Mouse (Mus musculus) embryonic facial prominence, embryonic 10.5 days (tissue): ENCODE measurements at regions not wholly inside any gene's neighbourhood (a gene's known extent, or its start where the extent isn't known, plus 50 kb on each side); places are given as distances from the start of the nearest gene placed in this dataset.

Source experiments
- DNase-seq: peaks from one replicate; pipeline ENCODE4 v3.0.0-alpha.2; 2017; ENCODE audit warnings: low spot score
- H3K27ac ChIP-seq: fragments of 300-500 bp; sonication (generic); replicated peaks from 2 replicates; pipeline ENCODE4 v1.5.1; 2016; ENCODE audit warnings: mild to moderate bottlenecking
- H3K27me3 ChIP-seq: fragments of 300-500 bp; sonication (generic); replicated peaks from 2 replicates; pipeline ENCODE4 v1.6.1; 2016; ENCODE audit warnings: low read depth, mild to moderate bottlenecking; ENCODE audit not compliant: poor library complexity, severe bottlenecking
- H3K36me3 ChIP-seq: fragments of 300-500 bp; sonication (generic); replicated peaks from 2 replicates; pipeline ENCODE4 v1.6.1; 2016; ENCODE audit warnings: mild to moderate bottlenecking, moderate library complexity
- H3K4me1 ChIP-seq: fragments of 300-500 bp; sonication (generic); 2 replicates; pipeline ENCODE4 v1.6.1; 2016
- H3K4me3 ChIP-seq: fragments of 300-500 bp; sonication (generic); 2 replicates; pipeline ENCODE4 v1.5.1; 2016; ENCODE audit warnings: mild to moderate bottlenecking, moderate library complexity
- H3K9me3 ChIP-seq: fragments of 300-500 bp; sonication (generic); 2 replicates; pipeline ENCODE4 v1.6.1; 2016; ENCODE audit warnings: mild to moderate bottlenecking
- WGBS: fragments of 180-500 bp; shearing (Covaris S2); methylation state at CpG from one replicate; pipeline ENCODE4 v1.1.7; 2016; 5-methylcytosine and 5-hydroxymethylcytosine counted together

- Histone ChIP-seq H3K36me3 (no peaks in the 10 kb centered on the region), H3K4me3 (no peak overlapping the region), H3K9me3 (no peaks in the 10 kb centered on the region), H3K27ac (no peak overlapping the region), H3K4me1 (no peaks in the 10 kb centered on the region), H3K27me3 (no peaks in the 10 kb centered on the region)
- no peak for DNase-seq
- WGBS = 0% methylated on average over 1 of the region's 1 CpGs
Measured at GRCm38 (mm10) chr3:50761766-50762165, 318.4 kb upstream of the Slc7a11 start.

- H3K27me3 ChIP-seq = no peaks in the 10 kb centered on the region
- WGBS = 80% methylated on average over 1 of the region's 1 CpGs
Measured at GRCm38 (mm10) chr3:50758106-50758505, 314.7 kb upstream of the Slc7a11 start.

GRCm38 (mm10) chr3:50737173-50737572, 293.8 kb upstream of the Slc7a11 start:
- WGBS = 81% methylated on average over 1 of the region's 1 CpGs
- Histone ChIP-seq H3K9me3 (no peaks in the 10 kb centered on the region), H3K27ac (no peak overlapping the region), H3K36me3 (no peaks in the 10 kb centered on the region), H3K27me3 (no peaks in the 10 kb centered on the region), H3K4me1 (0 out of 2 replicates have a peak, but pooled peaks cover 3% of the 10 kb centered on the region), H3K4me3 (no peak overlapping the region)
- DNase-seq = no peak

More at GRCm38 (mm10) chr3:50758106-50758505, 314.7 kb upstream of the Slc7a11 start:
- Histone ChIP-seq H3K4me3 (no peak overlapping the region), H3K27ac (no peak overlapping the region), H3K36me3 (no peaks in the 10 kb centered on the region), H3K9me3 (no peaks in the 10 kb centered on the region), H3K4me1 (no peaks in the 10 kb centered on the region)
- no peak for DNase-seq

- Histone ChIP-seq H3K36me3 (no peaks in the 10 kb centered on the region), H3K9me3 (no peaks in the 10 kb centered on the region), H3K27me3 (no peaks in the 10 kb centered on the region), H3K4me1 (no peaks in the 10 kb centered on the region), H3K27ac (no peak overlapping the region), H3K4me3 (no peak overlapping the region)
- DNase-seq = no peak
- 90% methylated on average over 5 of the region's 5 CpGs for WGBS
Measured at GRCm38 (mm10) chr3:50719035-50719434, 275.6 kb upstream of the Slc7a11 start.

- no peaks in the 10 kb centered on the region for H3K27me3 ChIP-seq
- peaks cover 7% of the 10 kb centered on the region; the same call in 1 of the 2 replicates for H3K4me1 ChIP-seq
- H3K9me3 ChIP-seq = no peaks in the 10 kb centered on the region
- no peak overlapping the region for H3K27ac ChIP-seq
- no peaks in the 10 kb centered on the region for H3K36me3 ChIP-seq
- no peak overlapping the region for H3K4me3 ChIP-seq
- 84% methylated on average over 6 of the region's 6 CpGs for WGBS
- DNase-seq = no peak
Measured at GRCm38 (mm10) chr3:50713463-50713862, 270.0 kb upstream of the Slc7a11 start.

GRCm38 (mm10) chr3:50709415-50709989, 266.1 kb upstream of the Slc7a11 start:
- no peaks in the 10 kb centered on the region for H3K27me3 ChIP-seq
- peak; percentile 22 for DNase-seq
- 16% methylated on average over 12 of the region's 12 CpGs for WGBS
- H3K27ac ChIP-seq = no peak overlapping the region
- no peaks in the 10 kb centered on the region for H3K36me3 ChIP-seq
- H3K9me3 ChIP-seq = no peaks in the 10 kb centered on the region
- no peak overlapping the region for H3K4me3 ChIP-seq
- peaks cover 7% of the 10 kb centered on the region; the same call in 1 of the 2 replicates for H3K4me1 ChIP-seq

- Histone ChIP-seq H3K9me3 (no peaks in the 10 kb centered on the region), H3K4me1 (peaks cover 7% of the 10 kb centered on the region; the same call in 1 of the 2 replicates), H3K4me3 (no peak overlapping the region), H3K27me3 (no peaks in the 10 kb centered on the region), H3K36me3 (no peaks in the 10 kb centered on the region), H3K27ac (no peak overlapping the region)
- 49% methylated on average over 2 of the region's 2 CpGs for WGBS
- DNase-seq = no peak
Measured at GRCm38 (mm10) chr3:50706707-50707106, 263.3 kb upstream of the Slc7a11 start.

GRCm38 (mm10) chr3:50694904-50695680, 251.7 kb upstream of the Slc7a11 start:
- 81% methylated on average over 15 of the region's 15 CpGs for WGBS
- H3K27ac ChIP-seq = no peak overlapping the region
- H3K27me3 ChIP-seq = no peaks in the 10 kb centered on the region
- H3K4me3 ChIP-seq = no peak overlapping the region
- H3K4me1 ChIP-seq = peaks cover 4% of the 10 kb centered on the region; the same call in 1 of the 2 replicates
- H3K36me3 ChIP-seq = no peaks in the 10 kb centered on the region
- DNase-seq = no peak
- no peaks in the 10 kb centered on the region for H3K9me3 ChIP-seq

- H3K9me3 ChIP-seq = no peaks in the 10 kb centered on the region
- no peak for DNase-seq
- no peak overlapping the region for H3K27ac ChIP-seq
- peaks cover 4% of the 10 kb centered on the region; the same call in 1 of the 2 replicates for H3K4me1 ChIP-seq
- no peaks in the 10 kb centered on the region for H3K27me3 ChIP-seq
- H3K36me3 ChIP-seq = no peaks in the 10 kb centered on the region
- WGBS = 58% methylated on average over 8 of the region's 8 CpGs
- H3K4me3 ChIP-seq = no peak overlapping the region
Measured at GRCm38 (mm10) chr3:50694497-50694896, 251.1 kb upstream of the Slc7a11 start.

- Histone ChIP-seq H3K27ac (no peak overlapping the region), H3K4me3 (no peak overlapping the region), H3K4me1 (peaks cover 12% of the 10 kb centered on the region), H3K36me3 (no peaks in the 10 kb centered on the region), H3K27me3 (no peaks in the 10 kb centered on the region), H3K9me3 (no peaks in the 10 kb centered on the region)
- DNase-seq = no peak
- 91% methylated on average over 1 of the region's 1 CpGs for WGBS
Measured at GRCm38 (mm10) chr3:50692306-50692705, 248.9 kb upstream of the Slc7a11 start.

GRCm38 (mm10) chr3:50690750-50691149, 247.3 kb upstream of the Slc7a11 start:
- WGBS = 88% methylated on average over 5 of the region's 5 CpGs
- no peak overlapping the region for H3K27ac ChIP-seq
- H3K27me3 ChIP-seq = no peaks in the 10 kb centered on the region

GRCm38 (mm10) chr3:50689375-50689774, 246.0 kb upstream of the Slc7a11 start:
- Histone ChIP-seq H3K36me3 (no peaks in the 10 kb centered on the region), H3K9me3 (no peaks in the 10 kb centered on the region), H3K4me3 (no peak overlapping the region), H3K27me3 (no peaks in the 10 kb centered on the region), H3K27ac (no peak overlapping the region), H3K4me1 (peaks cover 9% of the 10 kb centered on the region)
- no peak for DNase-seq
- WGBS = 80% methylated on average over 5 of the region's 5 CpGs

More at GRCm38 (mm10) chr3:50690750-50691149, 247.3 kb upstream of the Slc7a11 start:
- no peak for DNase-seq
- Histone ChIP-seq H3K4me3 (no peak overlapping the region), H3K36me3 (no peaks in the 10 kb centered on the region), H3K9me3 (no peaks in the 10 kb centered on the region), H3K4me1 (peaks cover 12% of the 10 kb centered on the region)

GRCm38 (mm10) chr3:50687755-50688154, 244.3 kb upstream of the Slc7a11 start:
- H3K27ac ChIP-seq = no peak overlapping the region
- no peaks in the 10 kb centered on the region for H3K9me3 ChIP-seq
- no peaks in the 10 kb centered on the region for H3K27me3 ChIP-seq
- 63% methylated on average over 3 of the region's 3 CpGs for WGBS
- DNase-seq = peak; percentile 14
- H3K4me1 ChIP-seq = peaks cover 8% of the 10 kb centered on the region
- H3K36me3 ChIP-seq = no peaks in the 10 kb centered on the region
- no peak overlapping the region for H3K4me3 ChIP-seq
